Mouse (Mus musculus): ENCODE measurements around the gene Zfp36l1. TPM values are rescaled to one million over a fixed set of nuclear protein-coding genes. Genes with fewer than 3 reads are reported as not detected.
A peak's percentile ranks its signal among the peaks of the same experiment; 100 is the strongest.

The Zfp36l1 gene
- total RNA-seq, 2 experiments from 2014 or later, result 9.2 to 52.0 TPM

GRCm38 (mm10) chr12:80132250-80133003 is 19.6 kb upstream of the Zfp36l1 start:
- peak; percentile 86 for ATAC-seq (replicated peaks; ENCODE audit: low FRiP score, poor library complexity, severe bottlenecking)

- ATAC-seq (replicated peaks; ENCODE audit: low FRiP score, poor library complexity, severe bottlenecking), result peak; percentile 23
Measured at GRCm38 (mm10) chr12:80131359-80132249, 18.8 kb upstream of the Zfp36l1 start.

- ATAC-seq (replicated peaks; ENCODE audit: low FRiP score, poor library complexity, severe bottlenecking), result no peak
Measured at GRCm38 (mm10) chr12:80130558-80131358, 17.9 kb upstream of the Zfp36l1 start.

GRCm38 (mm10) chr12:80129531-80129930 is 16.7 kb upstream of the Zfp36l1 start:
- ATAC-seq (replicated peaks; ENCODE audit: low FRiP score, poor library complexity, severe bottlenecking), result peak; percentile 28; the same call in 1 of the 2 replicates

GRCm38 (mm10) chr12:80127191-80127762 is 14.5 kb upstream of the Zfp36l1 start:
- ATAC-seq (replicated peaks; ENCODE audit: low FRiP score, poor library complexity, severe bottlenecking), result no peak

- no peak for ATAC-seq (replicated peaks; ENCODE audit: low FRiP score, poor library complexity, severe bottlenecking)
Measured at GRCm38 (mm10) chr12:80125316-80125715, 12.5 kb upstream of the Zfp36l1 start.

- no peak for ATAC-seq (replicated peaks; ENCODE audit: low FRiP score, poor library complexity, severe bottlenecking)
Measured at GRCm38 (mm10) chr12:80124756-80125155, 11.9 kb upstream of the Zfp36l1 start.

GRCm38 (mm10) chr12:80124211-80124610 is 11.4 kb upstream of the Zfp36l1 start:
- ATAC-seq (replicated peaks; ENCODE audit: low FRiP score, poor library complexity, severe bottlenecking), result no peak

GRCm38 (mm10) chr12:80123227-80123803 is 10.5 kb upstream of the Zfp36l1 start:
- no peak for ATAC-seq (replicated peaks; ENCODE audit: low FRiP score, poor library complexity, severe bottlenecking)

GRCm38 (mm10) chr12:80121438-80121837 is 8.6 kb upstream of the Zfp36l1 start:
- no peak for ATAC-seq (replicated peaks; ENCODE audit: low FRiP score, poor library complexity, severe bottlenecking)

GRCm38 (mm10) chr12:80118588-80118987 is 5.8 kb upstream of the Zfp36l1 start:
- no peak for ATAC-seq (replicated peaks; ENCODE audit: low FRiP score, poor library complexity, severe bottlenecking)

GRCm38 (mm10) chr12:80116206-80117112 is 3.6 kb upstream of the Zfp36l1 start:
- no peak for ATAC-seq (replicated peaks; ENCODE audit: low FRiP score, poor library complexity, severe bottlenecking)

- no peak for ATAC-seq (replicated peaks; ENCODE audit: low FRiP score, poor library complexity, severe bottlenecking)
Measured at GRCm38 (mm10) chr12:80115863-80116194, 3.0 kb upstream of the Zfp36l1 start.

- peak; percentile 71 for ATAC-seq (replicated peaks; ENCODE audit: low FRiP score, poor library complexity, severe bottlenecking)
Measured at GRCm38 (mm10) chr12:80115142-80115862, 2.5 kb upstream of the Zfp36l1 start.

GRCm38 (mm10) chr12:80114892-80115141 is 2.0 kb upstream of the Zfp36l1 start:
- ATAC-seq (replicated peaks; ENCODE audit: low FRiP score, poor library complexity, severe bottlenecking), result no peak

GRCm38 (mm10) chr12:80114031-80114891 is 1.4 kb upstream of the Zfp36l1 start:
- ATAC-seq (replicated peaks; ENCODE audit: low FRiP score, poor library complexity, severe bottlenecking), result peak; percentile 9; the same call in 1 of the 2 replicates

GRCm38 (mm10) chr12:80113586-80114021 is 791 bp upstream of the Zfp36l1 start:
- no peak for ATAC-seq (replicated peaks; ENCODE audit: low FRiP score, poor library complexity, severe bottlenecking)

Measured in erythroid progenitor cell, adult 5-6 weeks (primary cell).